8 mouse cellular contexts compared by ENCODE assay signal in genomic region chr7:25754439-25754737, GRCm38 (mm10). TPM values are rescaled to one million over a fixed set of nuclear protein-coding genes. Genes with fewer than 3 reads are reported as not detected.
DNase-seq lines count a peak whose midpoint lies in the region; ATAC-seq and TF ChIP-seq lines count a peak whose summit lies in the region.

No protein-coding gene starts in this region.

- DNase-seq in embryo, embryonic 10 days (ENCODE audit: low spot score): peak; percentile 51
- DNase-seq in embryo, embryonic 11 days: no peak
- no peak for DNase-seq in spleen, adult 2 months (ENCODE audit: low read depth in 1 of 2, low spot score in 2 of 2)
- DNase-seq in spleen, postnatal 36 days (ENCODE audit: low spot score in 2 of 2): no peak
- no peak for DNase-seq in limb, embryonic 14.5 days (ENCODE audit: low spot score)
- no peak for DNase-seq in cerebellum, postnatal 25 days
- DNase-seq in gastrocnemius, postnatal 36 days: no peak

- H3K27ac ChIP-seq in spleen, adult 2 months (ENCODE audit: insufficient read depth, low read length): peak overlapping the region; percentile 95
- peak overlapping the region; percentile 97 for H3K27ac ChIP-seq in limb, embryonic 14.5 days (replicated peaks; ENCODE audit: low read depth, low read length)
- peak overlapping the region; percentile 99 for H3K27ac ChIP-seq in stomach, embryonic 16.5 days (ENCODE audit: low read length)

- H3K4me2 ChIP-seq in limb, embryonic 14.5 days (replicated peaks; ENCODE audit: low read depth, low read length, severe bottlenecking): peak overlapping the region; percentile 83
- peak overlapping the region; percentile 93 for H3K4me2 ChIP-seq in stomach, embryonic 16.5 days (ENCODE audit: low read depth, low read length)

- TF ChIP-seq CTCF in spleen, adult 2 months (IDR thresholded peaks at IDR 0.05; ENCODE audit: extremely low read depth, insufficient read depth, insufficient read length, insufficient replicate concordance): no peak

- intact Hi-C loops in gastrocnemius, postnatal 36 days (cut with DNase I): no loop called here

- TF ChIP-seq POLR2A in spleen, adult 2 months (IDR thresholded peaks at IDR 0.05; ENCODE audit: low read depth, low read length): no peak
- peak; percentile 65; the same call in 1 of the 2 replicates for TF ChIP-seq POLR2A in limb, embryonic 14.5 days (IDR thresholded peaks at IDR 0.05; ENCODE audit: borderline replicate concordance, extremely low read depth, insufficient read depth, insufficient read length)

- peaks cover 15% of the 10 kb centered on the region; the same call in 1 of the 2 replicates for H3K4me1 ChIP-seq in spleen, adult 2 months (ENCODE audit: control insufficient read depth, insufficient read depth, insufficient read length)
- H3K4me1 ChIP-seq in limb, embryonic 14.5 days (ENCODE audit: control insufficient read depth, insufficient read depth, low read length): peaks cover 13% of the 10 kb centered on the region
- peaks cover 16% of the 10 kb centered on the region for H3K4me1 ChIP-seq in stomach, embryonic 16.5 days (ENCODE audit: control insufficient read depth, insufficient read depth, low read length)

- H3K27me3 ChIP-seq in spleen, adult 2 months (ENCODE audit: control insufficient read depth, insufficient read depth, low read length): no peaks in the 10 kb centered on the region
- no peaks in the 10 kb centered on the region for H3K27me3 ChIP-seq in limb, embryonic 14.5 days (ENCODE audit: control insufficient read depth, insufficient read depth, low read length)
- no peaks in the 10 kb centered on the region for H3K27me3 ChIP-seq in stomach, embryonic 16.5 days (ENCODE audit: control insufficient read depth, insufficient read depth, low read length)

- H3K9me3 ChIP-seq in limb, embryonic 14.5 days (ENCODE audit: control insufficient read depth, low read length): no peaks in the 10 kb centered on the region
- no peaks in the 10 kb centered on the region for H3K9me3 ChIP-seq in stomach, embryonic 16.5 days (replicated peaks; ENCODE audit: control insufficient read depth, low read length)

- H3K36me3 ChIP-seq in spleen, adult 2 months (ENCODE audit: control insufficient read depth, insufficient read depth, low read length): peaks cover 10% of the 10 kb centered on the region
- H3K36me3 ChIP-seq in limb, embryonic 14.5 days (ENCODE audit: control insufficient read depth, insufficient read depth, low read length): peaks cover 41% of the 10 kb centered on the region
- H3K36me3 ChIP-seq in stomach, embryonic 16.5 days (ENCODE audit: control insufficient read depth, insufficient read depth, low read length): 0 out of 2 replicates have a peak, but pooled peaks cover 6% of the 10 kb centered on the region

- no peak for ATAC-seq in limb, embryonic 14.5 days (ENCODE audit: low FRiP score, low read depth)
- no peak for ATAC-seq in stomach, embryonic 16.5 days (ENCODE audit: insufficient read depth, low FRiP score)

- under 1% methylated on average over 29 of the region's 30 CpGs for WGBS in spleen, adult 2 months
- WGBS in limb, embryonic 14.5 days: 0% methylated on average over 25 of the region's 30 CpGs
- WGBS in stomach, embryonic 16.5 days: under 1% methylated on average over 30 of the region's 30 CpGs

- H3K9ac ChIP-seq in limb, embryonic 14.5 days (ENCODE audit: low read depth, low read length, severe bottlenecking): peak overlapping the region; percentile 99
- peak overlapping the region; percentile 98 for H3K9ac ChIP-seq in stomach, embryonic 16.5 days (ENCODE audit: low read length)

- H3K4me3 ChIP-seq in spleen, adult 2 months (ENCODE audit: extremely low read depth, insufficient read depth, insufficient read length): peak overlapping the region; percentile 68
- H3K4me3 ChIP-seq in limb, embryonic 14.5 days (replicated peaks; ENCODE audit: low read length): peak overlapping the region; percentile 98
- H3K4me3 ChIP-seq in stomach, embryonic 16.5 days (replicated peaks; ENCODE audit: low read length): peak overlapping the region; percentile 94

RNA-seq across cellular contexts. Expression of gene Hnrnpul1, which starts 0.2 kb away (rescaled TPM):
- polyA plus RNA-seq in spleen, adult 2 months (2012; rRNA removed): 49.6 and 59.2 TPM in 2 replicates
- 66.8 and 73.4 TPM in 2 replicates for polyA plus RNA-seq in limb, embryonic 14.5 days (2012; rRNA removed)
- polyA plus RNA-seq in limb, embryonic 14.5 days (2014; fragmentation: Nextera tagmentation; extraction: Ambion mirVana): 77.1 and 80.7 TPM in 2 replicates
- polyA plus RNA-seq in stomach, embryonic 16.5 days (2015; fragmentation: Nextera tagmentation; extraction: Ambion mirVana): 35.4 and 39.6 TPM in 2 replicates
- 10 to 100 TPM; 60.4 to 62.0 TPM for total RNA-seq in gastrocnemius, postnatal 36 days (2021)

RNA-seq across cellular contexts. Expression of gene Axl, which starts 34.1 kb away (rescaled TPM):
- polyA plus RNA-seq in spleen, adult 2 months (2012; rRNA removed): 106 and 129 TPM in 2 replicates
- polyA plus RNA-seq in limb, embryonic 14.5 days (2012; rRNA removed): 80.2 and 94.4 TPM in 2 replicates
- 111 and 132 TPM in 2 replicates for polyA plus RNA-seq in limb, embryonic 14.5 days (2014; fragmentation: Nextera tagmentation; extraction: Ambion mirVana)
- polyA plus RNA-seq in stomach, embryonic 16.5 days (2015; fragmentation: Nextera tagmentation; extraction: Ambion mirVana): 80.8 and 85.1 TPM in 2 replicates
- total RNA-seq in gastrocnemius, postnatal 36 days (2021): 10 to 100 TPM; 39.1 to 44.9 TPM

RNA-seq across cellular contexts. Expression of gene Ccdc97, which starts 35.5 kb away (rescaled TPM):
- polyA plus RNA-seq in spleen, adult 2 months (2012; rRNA removed): 81.5 and 93.6 TPM in 2 replicates
- polyA plus RNA-seq in limb, embryonic 14.5 days (2012; rRNA removed): 64.5 and 84.8 TPM in 2 replicates
- 28.4 and 32.0 TPM in 2 replicates for polyA plus RNA-seq in limb, embryonic 14.5 days (2014; fragmentation: Nextera tagmentation; extraction: Ambion mirVana)
- polyA plus RNA-seq in stomach, embryonic 16.5 days (2015; fragmentation: Nextera tagmentation; extraction: Ambion mirVana): 19.6 and 22.5 TPM in 2 replicates
- 10 to 100 TPM; 37.2 to 38.2 TPM for total RNA-seq in gastrocnemius, postnatal 36 days (2021)
